Mouse (Mus musculus): Measurements from ENCODE around the gene Dip2c.

Gene Dip2c

GRCm38 (mm10) chr13:9422876-9423275 is 146.5 kb downstream of the Dip2c start:
- no peak for DNase-seq (ENCODE audit: low read depth)

GRCm38 (mm10) chr13:9424434-9424833 is 148.1 kb downstream of the Dip2c start:
- no peak for DNase-seq (ENCODE audit: low read depth)

DNA sequence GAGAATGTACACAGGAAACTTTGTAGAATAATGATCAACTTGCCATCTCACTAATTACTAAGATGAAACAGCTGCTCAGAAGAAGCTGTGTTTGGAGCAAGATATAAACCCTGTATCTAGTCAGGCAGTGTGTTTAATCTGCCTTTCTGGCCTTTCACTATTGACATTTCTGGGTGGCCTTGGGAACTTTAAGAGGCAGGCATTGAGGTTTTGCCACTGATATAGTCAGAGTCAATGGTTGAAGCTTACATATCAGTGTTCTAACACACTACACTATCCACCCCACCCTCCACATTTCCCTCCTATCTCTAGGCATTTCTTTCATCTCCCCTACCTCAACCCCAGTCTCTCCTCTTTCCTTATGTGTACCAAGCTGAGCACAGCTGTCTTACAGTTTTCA is 149.9 kb downstream of the Dip2c start:
- no peak for DNase-seq (ENCODE audit: low read depth)

- no peak for DNase-seq (ENCODE audit: low read depth)
Measured at GRCm38 (mm10) chr13:9426779-9427178, 150.5 kb downstream of the Dip2c start.

- peak; percentile 5 for DNase-seq (ENCODE audit: low read depth)
Measured at GRCm38 (mm10) chr13:9429884-9430283, 153.6 kb downstream of the Dip2c start.

DNA sequence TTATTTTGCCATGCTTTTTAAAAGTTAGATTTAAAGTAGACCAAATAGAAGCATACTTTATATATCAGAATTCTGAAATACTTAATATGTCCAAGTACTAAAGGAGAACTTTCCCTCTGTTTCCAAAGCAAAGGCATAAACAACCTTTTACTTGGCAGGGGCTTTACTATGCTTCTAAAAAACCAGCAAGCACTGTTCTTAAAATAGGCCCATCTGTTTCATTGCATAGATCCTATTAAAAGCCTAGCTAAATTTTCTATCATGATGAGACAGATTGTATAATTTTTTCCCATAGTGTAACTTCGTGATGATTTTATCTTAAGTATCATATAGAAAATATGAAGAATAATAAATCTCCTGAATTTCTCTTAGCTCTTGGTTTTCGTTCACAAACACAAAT is 154.4 kb downstream of the Dip2c start:
- no peak for DNase-seq (ENCODE audit: low read depth)

DNA sequence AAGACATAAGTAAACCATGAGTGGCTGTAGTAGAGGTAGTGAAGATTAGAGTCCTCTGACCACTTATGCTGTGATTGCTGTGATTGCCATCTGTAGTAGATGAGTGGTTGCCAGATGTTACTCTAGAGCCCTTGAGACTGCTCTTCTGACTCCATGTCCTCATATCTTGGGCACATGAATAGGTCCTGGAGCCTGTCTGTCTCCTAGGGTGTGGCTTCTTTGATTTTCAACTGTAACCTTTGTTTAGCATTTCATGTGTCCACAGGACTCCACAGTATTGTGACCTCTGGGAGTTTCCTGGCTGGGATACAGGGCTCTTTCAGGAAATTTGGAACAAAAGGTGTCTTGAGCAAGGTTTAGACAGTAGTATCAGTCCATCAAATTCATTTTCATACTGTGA is 155.1 kb downstream of the Dip2c start:
- DNase-seq (ENCODE audit: low read depth): no peak

GRCm38 (mm10) chr13:9443066-9443465 is 166.7 kb downstream of the Dip2c start:
- DNase-seq (ENCODE audit: low read depth): no peak

DNA sequence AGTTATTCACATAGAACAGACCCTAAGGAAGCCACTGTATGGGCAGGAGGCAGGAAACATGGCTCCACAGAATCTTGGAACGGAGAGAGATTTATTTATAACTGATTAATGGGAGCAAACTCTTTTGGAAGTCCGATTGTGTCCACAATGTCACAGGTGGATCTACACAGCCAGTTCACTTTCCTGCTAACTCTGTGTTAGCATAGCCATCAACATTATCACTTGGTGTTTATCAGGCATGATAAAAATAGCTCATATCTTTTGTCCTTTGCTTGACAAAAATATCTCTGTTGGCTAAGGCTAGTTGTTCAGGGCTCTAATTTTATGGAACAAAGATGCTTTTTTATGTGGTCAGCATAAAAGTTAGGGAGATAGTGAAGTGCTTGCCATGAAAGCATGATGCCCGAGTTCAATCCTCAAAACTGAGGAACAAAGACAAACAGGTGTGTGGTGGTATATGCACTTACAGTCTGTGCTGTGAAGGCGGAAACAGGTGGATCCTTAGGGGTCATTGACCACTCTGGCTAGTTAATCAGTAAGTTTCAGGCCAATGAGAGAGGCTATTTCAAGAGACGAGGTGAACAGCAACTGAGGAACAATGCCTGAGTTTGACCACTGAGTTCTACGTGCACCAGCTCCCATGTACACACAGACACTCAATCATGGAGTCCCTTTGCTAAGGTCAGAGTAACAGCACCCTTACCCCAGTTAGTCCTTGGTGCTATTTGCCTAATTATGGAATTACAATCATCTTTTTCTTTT is 169.4 kb downstream of the Dip2c start:
- no peak for DNase-seq (ENCODE audit: low read depth)

DNA sequence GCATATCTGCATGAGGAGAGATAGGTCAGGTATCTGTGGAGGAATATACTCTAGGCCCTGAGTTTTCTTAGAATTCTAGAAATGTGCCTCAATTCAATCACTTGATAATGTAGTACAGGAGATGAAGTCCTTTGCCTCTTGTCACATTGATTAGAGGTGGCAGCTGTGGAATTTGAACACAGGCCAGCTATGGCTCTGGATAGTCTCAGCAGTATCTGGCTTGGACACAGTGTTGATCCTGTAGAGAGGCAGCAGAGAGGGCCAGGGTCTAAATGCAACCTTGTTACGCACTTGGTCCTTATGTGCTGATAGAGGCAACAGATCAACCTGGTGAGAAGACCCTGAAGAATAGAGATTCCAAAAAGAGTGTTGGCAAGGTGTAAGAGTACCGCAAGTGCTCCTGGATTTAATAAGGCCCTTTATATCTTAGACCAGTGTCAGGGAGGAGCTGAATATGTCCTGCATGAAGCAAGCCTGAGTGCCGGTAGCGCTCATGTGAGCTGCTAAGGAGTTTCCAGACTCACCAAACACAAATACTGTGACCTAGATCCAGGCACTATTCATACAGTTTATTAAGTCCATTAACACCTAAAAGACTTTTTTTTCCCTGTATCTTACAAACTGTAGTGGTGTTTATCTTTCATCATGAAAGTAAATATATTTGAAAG is 170.3 kb downstream of the Dip2c start:
- no peak for DNase-seq (ENCODE audit: low read depth)

DNA sequence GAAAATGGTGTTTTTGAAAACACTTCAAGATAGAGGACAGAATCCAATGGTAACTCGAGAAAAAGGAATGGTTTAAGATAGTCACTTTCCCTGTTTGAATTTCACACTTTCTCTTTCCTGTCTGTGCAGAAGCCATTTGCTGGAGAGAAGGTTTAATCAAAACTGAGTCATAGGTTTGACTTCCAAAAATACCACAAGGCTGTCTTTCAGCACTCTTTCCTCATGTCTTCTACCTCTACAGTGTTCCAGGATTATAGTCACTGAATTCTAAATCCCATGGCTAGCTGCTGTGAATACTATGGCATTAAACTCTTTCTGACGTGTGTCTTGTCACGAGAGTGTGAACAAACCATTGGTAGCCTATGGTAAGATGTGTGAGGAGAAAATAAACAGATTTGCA is 173.9 kb downstream of the Dip2c start:
- DNase-seq (ENCODE audit: low read depth): no peak

DNA sequence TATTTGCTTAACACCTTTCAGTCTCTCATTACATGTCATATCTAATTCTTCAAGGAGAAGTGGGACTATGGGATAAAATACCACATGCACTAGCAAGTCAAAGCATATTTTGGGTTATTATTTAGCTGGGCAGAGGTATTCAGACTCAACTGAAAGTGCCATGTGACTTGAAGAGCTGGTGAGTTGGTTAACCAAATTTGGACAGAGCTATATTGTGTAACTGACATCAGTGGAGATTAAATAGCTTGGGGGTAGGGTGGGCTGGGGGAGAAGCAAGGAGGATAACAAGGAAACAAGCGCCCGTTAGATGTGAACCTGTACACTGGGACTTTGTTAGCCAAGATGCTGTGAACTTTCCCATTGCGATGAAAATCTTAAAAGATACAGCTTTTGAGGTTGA is 175.6 kb downstream of the Dip2c start:
- no peak for DNase-seq (ENCODE audit: low read depth)

GRCm38 (mm10) chr13:9454426-9455177 is 178.3 kb downstream of the Dip2c start:
- DNase-seq (ENCODE audit: low read depth): no peak

DNA sequence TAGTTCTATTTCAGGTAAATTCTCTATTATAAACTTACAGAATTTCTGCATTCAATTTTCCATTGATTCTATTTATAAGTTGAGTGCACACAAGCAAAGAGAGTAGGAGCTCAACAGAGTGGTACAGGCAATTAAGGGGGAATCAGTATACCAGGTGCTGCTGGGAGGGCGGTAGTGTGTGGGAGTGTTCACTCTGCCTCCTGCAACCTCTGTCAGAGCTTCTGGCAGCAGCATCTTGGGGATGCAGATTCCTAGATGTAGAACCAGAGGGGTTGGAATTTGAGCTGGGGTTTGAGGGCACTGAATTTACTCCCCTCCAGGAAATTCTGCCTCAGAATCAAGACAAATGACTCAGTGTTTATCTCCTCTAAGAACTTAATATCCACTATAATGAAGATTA is 179.7 kb downstream of the Dip2c start:
- no peak for DNase-seq (ENCODE audit: low read depth)

GRCm38 (mm10) chr13:9457420-9458308 is 181.3 kb downstream of the Dip2c start:
- DNase-seq (ENCODE audit: low read depth): no peak

- DNase-seq (ENCODE audit: low read depth): no peak
Measured at GRCm38 (mm10) chr13:9464457-9464856, 188.1 kb downstream of the Dip2c start.

- DNase-seq (ENCODE audit: low read depth): peak; percentile 66
Measured at GRCm38 (mm10) chr13:9467216-9467615, 190.9 kb downstream of the Dip2c start.

DNA sequence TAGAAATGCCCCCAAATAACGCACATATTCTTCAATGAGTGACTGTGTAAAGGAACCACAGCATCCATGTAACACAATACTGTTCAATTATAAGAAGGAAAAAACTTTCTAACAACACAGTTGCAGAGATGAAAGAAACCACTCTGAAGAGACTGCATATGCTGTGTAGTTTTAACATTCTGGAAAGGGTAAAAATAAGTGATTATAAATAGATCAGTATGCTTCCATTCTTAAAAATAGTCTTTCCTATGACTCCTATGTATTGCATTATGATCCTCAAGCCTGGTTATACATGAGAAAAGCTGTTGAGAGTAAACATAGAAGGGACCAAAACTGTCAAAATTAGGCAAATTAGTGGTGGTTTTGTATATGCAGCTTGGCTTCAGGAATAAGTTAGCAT is 197.1 kb downstream of the Dip2c start:
- no peak for DNase-seq (ENCODE audit: low read depth)

GRCm38 (mm10) chr13:9481722-9482121 is 205.4 kb downstream of the Dip2c start:
- no peak for DNase-seq (ENCODE audit: low read depth)

DNA sequence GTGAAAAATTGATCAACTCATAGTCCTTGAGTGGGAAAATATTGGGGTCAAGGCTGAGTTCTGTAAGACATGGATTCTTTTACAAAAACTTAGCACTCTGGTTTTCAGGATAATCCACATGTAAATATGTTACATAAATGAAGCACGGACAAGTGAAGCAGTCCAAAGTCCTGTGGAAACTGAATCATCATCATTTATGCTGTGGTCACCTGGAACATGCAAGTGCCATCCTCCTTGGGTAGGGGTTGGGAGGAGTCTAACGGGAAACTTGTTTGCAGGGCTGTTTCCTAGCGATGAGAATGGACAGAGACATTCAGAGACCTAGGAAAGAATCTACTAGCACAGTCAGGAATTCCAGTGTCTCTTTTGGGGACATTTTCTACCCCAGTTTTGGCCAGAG is 213.4 kb downstream of the Dip2c start:
- no peak for DNase-seq (ENCODE audit: low read depth)

DNA sequence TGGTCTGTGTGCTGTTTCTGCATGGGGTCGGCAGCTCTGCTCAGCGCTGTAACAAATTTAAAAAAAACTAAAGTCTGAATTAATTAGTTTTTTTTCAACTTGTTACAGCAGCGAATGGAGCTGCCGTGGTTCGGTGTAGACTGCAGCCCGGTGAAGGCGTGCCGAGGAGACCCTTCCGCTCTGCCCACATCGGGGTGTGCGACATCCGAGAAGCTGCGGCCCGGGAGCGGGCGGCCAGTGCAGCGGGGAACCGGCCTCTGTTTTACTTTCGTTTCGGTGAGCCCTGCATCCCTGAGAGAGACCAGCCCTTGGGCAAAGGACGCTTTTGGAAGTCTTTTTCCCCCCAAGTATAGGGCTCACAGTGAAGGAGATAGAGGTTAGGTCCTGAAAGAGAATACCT is 218.4 kb downstream of the Dip2c start:
- DNase-seq (ENCODE audit: low read depth): no peak
